Mouse (Mus musculus) myocyte (in vitro differentiated cells): Measurements from ENCODE around the gene Mrpl2.

Experiments used
- MAX ChIP-seq: IDR thresholded peaks from one replicate; pipeline ENCODE4 v1.6.1; 2011; ENCODE audit warnings: low read depth, mild to moderate bottlenecking, control low read depth
- POLR2A ChIP-seq: IDR thresholded peaks from one replicate; pipeline ENCODE4 v1.6.1; 2011; ENCODE audit warnings: low read depth, mild to moderate bottlenecking, control low read depth, moderate library complexity; ENCODE audit not compliant: insufficient read length
- POLR2AphosphoS2 ChIP-seq: IDR thresholded peaks from one replicate; pipeline ENCODE4 v1.6.1; 2011; ENCODE audit warnings: low read depth, control low read depth; ENCODE audit not compliant: insufficient read length
- REST ChIP-seq: IDR thresholded peaks from one replicate; pipeline ENCODE4 v1.6.1; 2011; ENCODE audit warnings: mild to moderate bottlenecking, control low read depth, moderate library complexity; ENCODE audit not compliant: insufficient read depth, insufficient read length
- USF1 ChIP-seq: IDR thresholded peaks from one replicate; pipeline ENCODE4 v1.6.1; 2011; ENCODE audit warnings: low read depth, mild to moderate bottlenecking, control low read depth, moderate library complexity

GRCm38 (mm10) chr17:46612820-46613219, 33.2 kb upstream of the Mrpl2 start:
- TF ChIP-seq MAX (no peak), POLR2A (no peak), POLR2AphosphoS2 (no peak), USF1 (no peak), REST (no peak)
